Comparison of ENCODE assay signal across 21 mouse cellular contexts in the genomic region with DNA sequence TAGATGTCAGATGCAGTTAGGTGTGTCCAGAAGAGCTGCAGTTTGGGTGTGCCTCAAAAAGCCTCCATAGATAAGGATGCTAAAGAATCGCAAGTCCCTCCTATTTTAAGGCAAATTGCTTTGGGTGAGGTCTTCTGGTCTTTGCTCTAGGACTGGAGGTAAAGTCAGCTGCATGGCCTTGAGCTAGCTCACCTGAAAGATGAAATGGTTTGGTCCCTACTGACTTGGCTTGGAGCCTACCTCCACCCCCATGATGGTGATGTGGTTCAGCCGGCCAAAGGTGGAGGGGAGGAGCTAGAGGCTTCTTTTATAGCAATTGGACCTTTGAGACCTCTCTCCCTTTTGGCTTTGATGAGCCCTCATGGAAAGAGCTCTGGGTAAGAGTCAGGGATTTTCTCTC. TPM values are rescaled to one million over a fixed set of nuclear protein-coding genes. Genes with fewer than 3 reads are reported as not detected.
DNase-seq lines count a peak whose midpoint lies in the region; ATAC-seq and TF ChIP-seq lines count a peak whose summit lies in the region.
"Had no signal": no experiment of that assay in that cellular context is flagged by ENCODE, and none has a peak within 500 bp of the region (broad histone marks: within the 10 kb centered on the region; RNA-seq: fewer than 3 reads in every experiment).

No protein-coding gene starts in this region.

- DNase-seq in kidney, adult 18-20 months: peak; percentile 60
- DNase-seq in liver, adult 2 months (ENCODE audit: extremely low read depth, low read depth, low spot score): peak; percentile 95
- DNase-seq in stomach, postnatal 0 days (ENCODE audit: low spot score): peak; percentile 69
- DNase-seq in gastrocnemius, postnatal 14 days: no peak
- no peak for DNase-seq in midbrain, postnatal 0 days (ENCODE audit: low spot score)
- no peak for DNase-seq in heart, postnatal 4 days
- DNase-seq: adrenal gland, postnatal 10 days; cerebellum, postnatal 25 days; heart, adult 2 months; heart, postnatal 14 days; layer of hippocampus, postnatal 36 days; lung, postnatal 36 days; midbrain, embryonic 14.5 days; thymus, postnatal 36 days had no signal

- H3K27ac ChIP-seq in kidney, embryonic 15.5 days: no peak overlapping the region
- no peak overlapping the region for H3K27ac ChIP-seq in intestine, embryonic 16.5 days (ENCODE audit: low read length)
- peak overlapping the region; percentile 45; the same call in 1 of the 2 replicates for H3K27ac ChIP-seq in liver, adult 2 months (replicated peaks; ENCODE audit: insufficient read depth, low read depth, low read length)
- no peak overlapping the region for H3K27ac ChIP-seq in stomach, postnatal 0 days (replicated peaks)
- no peak overlapping the region for H3K27ac ChIP-seq in midbrain, postnatal 0 days (ENCODE audit: low read depth, low read length)
- H3K27ac ChIP-seq: embryonic facial prominence, embryonic 10.5 days; forebrain, embryonic 10.5 days; heart, adult 2 months; hindbrain, postnatal 0 days; limb, embryonic 13.5 days; stomach, embryonic 15.5 days had no signal

- TF ChIP-seq POLR2A in liver, adult 2 months (IDR thresholded peaks at IDR 0.05; ENCODE audit: extremely low read depth, insufficient read depth, low read length): no peak

- no peaks in the 10 kb centered on the region for H3K36me3 ChIP-seq in kidney, embryonic 15.5 days
- no peaks in the 10 kb centered on the region for H3K36me3 ChIP-seq in intestine, embryonic 16.5 days (ENCODE audit: control insufficient read depth, insufficient read depth, low read length)
- H3K36me3 ChIP-seq in liver, adult 2 months (ENCODE audit: control insufficient read depth, insufficient read depth, low read length): no peaks in the 10 kb centered on the region
- no peaks in the 10 kb centered on the region for H3K36me3 ChIP-seq in stomach, postnatal 0 days (ENCODE audit: control insufficient read depth, insufficient read depth, low read length)
- H3K36me3 ChIP-seq in midbrain, postnatal 0 days (ENCODE audit: insufficient read depth, low read length): no peaks in the 10 kb centered on the region
- H3K36me3 ChIP-seq: embryonic facial prominence, embryonic 10.5 days; forebrain, embryonic 10.5 days; limb, embryonic 13.5 days; stomach, embryonic 15.5 days had no signal

- no peaks in the 10 kb centered on the region for H3K79me2 ChIP-seq in liver, adult 2 months (ENCODE audit: control insufficient read depth, insufficient read depth, low read length)

- no peak overlapping the region for H3K9ac ChIP-seq in kidney, embryonic 15.5 days
- no peak overlapping the region for H3K9ac ChIP-seq in intestine, embryonic 16.5 days (ENCODE audit: low read depth, low read length)
- no peak overlapping the region for H3K9ac ChIP-seq in liver, adult 2 months (ENCODE audit: low read depth, low read length)
- H3K9ac ChIP-seq in stomach, postnatal 0 days (ENCODE audit: low read length): no peak overlapping the region
- H3K9ac ChIP-seq in midbrain, postnatal 0 days (replicated peaks; ENCODE audit: low read length, poor library complexity, severe bottlenecking): no peak overlapping the region
- H3K9ac ChIP-seq: limb, embryonic 13.5 days; stomach, embryonic 15.5 days had no signal

- H3K9me3 ChIP-seq in kidney, embryonic 15.5 days (replicated peaks): no peaks in the 10 kb centered on the region
- H3K9me3 ChIP-seq in intestine, embryonic 16.5 days (ENCODE audit: control insufficient read depth, low read length): no peaks in the 10 kb centered on the region
- H3K9me3 ChIP-seq in stomach, postnatal 0 days (ENCODE audit: control insufficient read depth, low read length): no peaks in the 10 kb centered on the region
- no peaks in the 10 kb centered on the region for H3K9me3 ChIP-seq in midbrain, postnatal 0 days (ENCODE audit: low read length)
- H3K9me3 ChIP-seq: embryonic facial prominence, embryonic 10.5 days; forebrain, embryonic 10.5 days; limb, embryonic 13.5 days; stomach, embryonic 15.5 days had no signal

- no peak overlapping the region for H3K4me2 ChIP-seq in kidney, embryonic 15.5 days
- no peak overlapping the region for H3K4me2 ChIP-seq in intestine, embryonic 16.5 days (ENCODE audit: low read depth, low read length)
- no peak overlapping the region for H3K4me2 ChIP-seq in stomach, postnatal 0 days (replicated peaks; ENCODE audit: low read depth)
- no peak overlapping the region for H3K4me2 ChIP-seq in midbrain, postnatal 0 days (ENCODE audit: low read depth, low read length, poor library complexity, severe bottlenecking)
- H3K4me2 ChIP-seq: limb, embryonic 13.5 days; stomach, embryonic 15.5 days had no signal

- no peak for TF ChIP-seq EP300 in stomach, postnatal 0 days (optimal IDR thresholded peaks at IDR 0.05)

- intact Hi-C loops in gastrocnemius, postnatal 14 days (cut with DNase I; ENCODE audit: low total_unique reads): no loop called here

- H3K27me3 ChIP-seq in kidney, embryonic 15.5 days: no peaks in the 10 kb centered on the region
- no peaks in the 10 kb centered on the region for H3K27me3 ChIP-seq in intestine, embryonic 16.5 days (replicated peaks; ENCODE audit: control insufficient read depth, insufficient read depth, low read length)
- no peaks in the 10 kb centered on the region for H3K27me3 ChIP-seq in liver, adult 2 months (ENCODE audit: control insufficient read depth, insufficient read depth, low read length)
- H3K27me3 ChIP-seq in stomach, postnatal 0 days (ENCODE audit: control insufficient read depth, insufficient read depth, low read length): no peaks in the 10 kb centered on the region
- H3K27me3 ChIP-seq in midbrain, postnatal 0 days (ENCODE audit: insufficient read depth, low read length): no peaks in the 10 kb centered on the region
- H3K27me3 ChIP-seq: limb, embryonic 13.5 days; stomach, embryonic 15.5 days had no signal

- no peak for TF ChIP-seq CTCF in liver, adult 2 months (IDR thresholded peaks at IDR 0.05; ENCODE audit: low read depth, low read length)
- no peak for TF ChIP-seq CTCF in stomach, postnatal 0 days (IDR thresholded peaks at IDR 0.05; ENCODE audit: low read depth)
- no peak for TF ChIP-seq CTCF in midbrain, postnatal 0 days (IDR thresholded peaks at IDR 0.05)

- WGBS in kidney, embryonic 15.5 days: 68% methylated on average over 2 of the region's 2 CpGs
- 55% methylated on average over 2 of the region's 2 CpGs for WGBS in intestine, embryonic 16.5 days
- 36% methylated on average over 2 of the region's 2 CpGs for WGBS in liver, adult 2 months
- WGBS in stomach, postnatal 0 days: 65% methylated on average over 2 of the region's 2 CpGs
- WGBS in midbrain, postnatal 0 days: 72% methylated on average over 2 of the region's 2 CpGs

- H3K4me3 ChIP-seq in kidney, embryonic 15.5 days (replicated peaks): no peak overlapping the region
- no peak overlapping the region for H3K4me3 ChIP-seq in intestine, embryonic 16.5 days (ENCODE audit: low read length)
- no peak overlapping the region for H3K4me3 ChIP-seq in liver, adult 2 months (ENCODE audit: insufficient read depth, low read depth, low read length)
- no peak overlapping the region for H3K4me3 ChIP-seq in stomach, postnatal 0 days (ENCODE audit: low read depth, low read length)
- no peak overlapping the region for H3K4me3 ChIP-seq in midbrain, postnatal 0 days (ENCODE audit: low read depth, low read length)
- H3K4me3 ChIP-seq: embryonic facial prominence, embryonic 10.5 days; forebrain, embryonic 10.5 days; heart, adult 2 months; limb, embryonic 13.5 days; stomach, embryonic 15.5 days had no signal

- ATAC-seq in kidney, embryonic 15.5 days (replicated peaks; ENCODE audit: low FRiP score): no peak
- peak; percentile 81 for ATAC-seq in intestine, embryonic 16.5 days
- ATAC-seq in stomach, postnatal 0 days (ENCODE audit: low FRiP score, low TSS enrichment): 0 out of 2 replicates have a peak, but pooled peaks have one; percentile 19
- no peak for ATAC-seq in midbrain, postnatal 0 days (ENCODE audit: low FRiP score)
- ATAC-seq: hindbrain, postnatal 0 days had no signal

- H3K4me1 ChIP-seq in kidney, embryonic 15.5 days: no peaks in the 10 kb centered on the region
- H3K4me1 ChIP-seq in intestine, embryonic 16.5 days (ENCODE audit: control insufficient read depth, insufficient read depth, low read length): peaks cover 8% of the 10 kb centered on the region; the same call in 1 of the 2 replicates
- peaks cover 2% of the 10 kb centered on the region; the same call in 1 of the 2 replicates for H3K4me1 ChIP-seq in liver, adult 2 months (ENCODE audit: control insufficient read depth, insufficient read depth, low read length)
- H3K4me1 ChIP-seq in stomach, postnatal 0 days (replicated peaks; ENCODE audit: control insufficient read depth, insufficient read depth): no peaks in the 10 kb centered on the region
- H3K4me1 ChIP-seq in midbrain, postnatal 0 days (ENCODE audit: insufficient read depth, low read length): no peaks in the 10 kb centered on the region
- H3K4me1 ChIP-seq: embryonic facial prominence, embryonic 10.5 days; forebrain, embryonic 10.5 days; limb, embryonic 13.5 days; stomach, embryonic 15.5 days had no signal

RNA-seq across cellular contexts. Expression of gene Atp13a3, which starts 1.7 kb away (rescaled TPM):
- polyA plus RNA-seq in kidney, embryonic 15.5 days (2015; fragmentation: Nextera tagmentation; extraction: Ambion mirVana): 12.1 and 14.0 TPM in 2 replicates
- 14.1 and 17.2 TPM in 2 replicates for polyA plus RNA-seq in intestine, embryonic 16.5 days (2015; fragmentation: Nextera tagmentation; extraction: Ambion mirVana)
- 80.9 and 97.7 TPM in 2 replicates for total RNA-seq in liver, adult 2 months (2014; rRNA removed)
- 46.3 and 52.7 TPM in 2 replicates for polyA plus RNA-seq in liver, adult 2 months (2012; rRNA removed)
- polyA plus RNA-seq in stomach, postnatal 0 days (2015; fragmentation: Nextera tagmentation; extraction: Ambion mirVana): 7.5 and 7.7 TPM in 2 replicates
- 10 to 100 TPM; 62.2 to 76.9 TPM for total RNA-seq in gastrocnemius, postnatal 14 days (2021)
- 34.1 and 40.4 TPM in 2 replicates for total RNA-seq in midbrain, postnatal 0 days (2014; rRNA removed)
- 4.9 and 7.2 TPM in 2 replicates for polyA plus RNA-seq in midbrain, postnatal 0 days (2015; fragmentation: Nextera tagmentation; extraction: Ambion mirVana)
- 10 to 100 TPM; 71.0 to 78.3 TPM for total RNA-seq in heart, postnatal 4 days (2021)

Comparison
In these comparisons a context has a peak if more than half of its experiments do, and no peak if none do; other contexts are left out.
1. DNase-seq: peak in kidney, adult 18-20 months (single experiment), liver, adult 2 months (single experiment) and stomach, postnatal 0 days (single experiment); none in gastrocnemius, postnatal 14 days (single experiment), midbrain, postnatal 0 days (single experiment) and heart, postnatal 4 days (single experiment).
2. ATAC-seq: peak in intestine, embryonic 16.5 days (single experiment) and stomach, postnatal 0 days (single experiment); none in kidney, embryonic 15.5 days (single experiment) and midbrain, postnatal 0 days (single experiment).